Mouse (Mus musculus): ENCODE measurements at regions not wholly inside any gene's neighbourhood (a gene's known extent, or its start where the extent isn't known, plus 50 kb on each side); places are given as distances from the start of the nearest gene placed in this dataset.

DNA sequence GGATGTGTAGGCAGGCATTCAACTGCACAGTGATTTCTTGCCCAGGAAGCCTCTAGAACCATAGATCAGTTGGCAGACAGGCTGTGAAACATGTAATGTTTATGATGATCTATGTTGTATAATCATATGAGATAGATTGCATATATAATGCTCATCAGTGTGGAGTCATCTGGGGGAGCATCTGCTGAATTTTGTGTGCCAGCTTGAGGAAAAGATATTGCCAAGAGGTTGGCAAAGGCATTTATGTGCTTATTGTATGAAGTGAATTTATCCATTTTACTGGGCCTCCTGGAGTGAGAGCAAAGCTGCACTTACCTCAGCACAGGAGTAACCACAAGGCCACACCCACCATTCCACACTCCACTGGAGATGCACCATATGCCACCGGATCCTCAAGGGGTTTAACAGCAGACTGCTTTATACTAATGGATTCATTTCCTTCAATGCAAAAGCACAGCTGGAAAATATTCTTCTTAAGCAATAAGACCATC lies 134.5 kb upstream of the Alcam start:
- TF ChIP-seq POLR2A (IDR thresholded peaks at IDR 0.05; ENCODE audit: borderline replicate concordance, extremely low read depth, insufficient read depth, insufficient read length, poor library complexity, severe bottlenecking) (no peak), CTCF (IDR thresholded peaks at IDR 0.05; ENCODE audit: borderline replicate concordance, extremely low read depth, insufficient read depth, insufficient read length) (no peak)

Data from brain, embryonic 14.5 days (tissue).